Mouse (Mus musculus): ENCODE data around the gene Espn.

GRCm38 (mm10) chr4:152115921-152116612, 36.1 kb downstream of the Espn start, which contains the start of gene Tnfrsf25:
- no peak for TF ChIP-seq GATA1 (IDR thresholded peaks at IDR 0.05; ENCODE audit: low read length)
- no peak for TF ChIP-seq TAL1 (IDR thresholded peaks at IDR 0.05; ENCODE audit: low read length)

All from erythroblast, embryonic 14.5 days (primary cell).